Mouse (Mus musculus): ENCODE data around the gene Corin.

The Corin gene

DNA sequence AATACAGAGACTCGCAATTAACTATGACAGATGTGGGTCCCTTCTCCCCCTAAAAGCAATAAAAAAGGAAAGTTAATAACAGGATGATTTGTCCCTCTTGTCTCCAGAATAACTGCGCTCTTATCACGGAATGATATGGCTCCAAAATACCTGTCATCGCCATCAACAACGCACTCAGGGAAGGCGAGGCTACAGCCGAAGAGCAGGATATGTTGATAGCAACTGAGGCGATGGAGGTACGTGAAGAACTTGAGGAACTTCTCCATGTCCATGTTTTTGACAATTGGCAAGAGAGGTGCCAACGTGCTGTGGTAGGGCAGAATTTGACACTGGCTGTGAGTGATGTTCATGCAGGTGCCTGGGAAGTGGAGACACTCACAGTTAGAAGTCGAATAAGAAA is 69.2 kb downstream of the Corin start:
- DNase-seq: no peak

DNA sequence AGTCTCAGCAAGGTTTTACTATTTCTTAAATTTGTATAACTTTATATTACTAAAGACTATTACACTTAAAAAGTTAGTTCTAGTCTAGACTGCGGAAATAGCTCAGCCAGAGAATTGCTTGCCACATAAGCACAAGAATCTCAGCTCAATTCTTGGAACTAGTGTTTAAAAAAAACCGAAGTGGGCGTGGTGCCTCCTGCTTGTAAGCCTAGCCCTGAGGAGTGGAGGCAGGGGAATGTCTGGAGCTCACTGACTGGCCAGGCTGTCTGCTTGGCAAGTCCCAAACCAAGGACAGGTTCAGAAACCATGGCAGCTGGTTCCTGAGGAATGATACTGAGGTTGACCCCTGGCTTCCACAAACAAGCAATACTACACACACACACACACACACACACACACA is 72.4 kb downstream of the Corin start:
- DNase-seq: no peak

DNA sequence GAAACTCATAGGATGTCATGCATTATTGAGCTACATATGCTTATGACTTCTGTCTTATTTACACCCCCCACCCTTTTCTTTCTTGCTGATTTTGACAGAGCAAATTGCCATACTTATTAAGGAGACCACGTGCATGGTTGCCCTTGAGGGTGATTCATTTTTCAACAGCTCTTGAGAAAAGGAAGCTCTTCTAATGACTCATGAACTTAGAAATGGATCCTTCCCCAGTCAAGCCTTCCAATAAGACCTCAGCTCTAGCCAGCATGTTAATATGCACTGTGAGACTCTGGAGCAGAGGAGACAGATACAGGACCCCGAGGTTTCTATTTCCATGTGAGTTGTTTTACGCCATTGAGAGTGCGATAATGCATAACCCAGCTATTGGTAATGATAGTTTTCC is 76.7 kb downstream of the Corin start:
- no peak for DNase-seq

DNA sequence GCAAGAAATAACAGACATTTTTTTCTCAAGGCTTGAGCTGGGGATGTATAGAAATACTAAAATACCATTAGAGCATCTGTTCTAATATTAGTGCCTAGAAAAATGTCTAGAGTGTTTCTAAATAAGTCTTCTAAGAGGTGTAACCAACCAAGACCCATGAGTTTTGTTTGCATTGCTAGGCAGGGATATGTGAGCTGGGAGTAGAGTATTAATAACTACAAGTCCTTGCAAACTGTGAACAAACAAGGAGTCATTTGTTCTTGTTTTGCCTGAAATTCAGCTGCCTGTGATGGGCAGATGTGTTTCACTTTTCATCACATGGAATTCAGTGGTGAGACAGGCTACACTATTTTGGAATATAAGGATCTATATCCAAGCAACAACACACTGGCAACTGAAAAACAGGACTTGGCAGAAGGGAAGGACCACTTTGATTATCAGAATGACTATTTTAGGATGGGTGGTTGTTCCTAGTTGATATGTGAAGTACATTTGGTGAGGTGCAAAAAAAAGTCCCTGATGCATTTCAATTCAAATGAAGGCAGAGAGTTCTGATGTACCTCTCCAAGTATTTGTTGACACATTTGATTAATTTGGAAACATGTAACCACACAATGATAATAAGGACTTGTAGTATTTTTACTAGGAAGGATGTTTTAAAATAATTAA is 78.8 kb downstream of the Corin start:
- no peak for DNase-seq

DNA sequence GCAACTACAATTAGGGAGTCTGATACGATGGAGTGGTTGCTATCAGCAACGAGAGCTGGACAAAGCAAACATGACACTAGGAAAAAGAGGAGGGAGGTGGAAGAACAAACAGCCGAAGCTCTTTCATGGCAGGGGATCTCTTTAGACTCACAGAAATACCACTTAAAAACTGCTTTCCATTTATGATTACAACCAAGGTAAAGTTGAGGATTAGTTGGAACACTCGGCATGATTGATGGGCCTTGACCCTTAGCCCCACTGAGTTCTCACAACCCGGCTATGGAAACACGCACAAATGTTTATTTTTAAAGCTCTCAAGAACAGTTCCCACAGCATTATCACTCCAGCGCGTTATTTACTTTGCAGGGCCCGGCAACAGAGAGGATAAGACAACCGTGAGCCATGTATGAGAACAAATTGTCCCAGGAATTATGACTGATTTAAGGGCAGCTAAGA is 92.4 kb downstream of the Corin start:
- peak; percentile 6 for DNase-seq

DNA sequence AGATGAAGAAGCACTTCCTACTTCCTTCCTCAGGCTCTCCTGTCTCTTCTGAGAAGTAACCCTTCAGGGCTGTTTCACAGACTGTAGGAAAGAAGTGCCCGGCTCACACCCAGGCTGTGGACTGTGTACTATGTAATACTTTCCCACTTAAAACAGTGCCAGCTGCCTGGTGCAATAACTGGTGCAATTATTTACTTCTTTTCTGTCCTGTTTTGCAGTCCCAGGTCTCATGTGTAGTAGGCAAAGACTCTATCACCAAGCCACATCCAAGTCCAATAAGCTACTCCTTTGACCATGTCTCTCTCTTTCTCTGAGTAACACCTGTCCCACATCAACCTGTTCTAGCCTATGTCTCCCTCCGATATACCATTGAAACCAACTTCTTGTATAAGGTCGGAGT is 93.4 kb downstream of the Corin start:
- no peak for DNase-seq

DNA sequence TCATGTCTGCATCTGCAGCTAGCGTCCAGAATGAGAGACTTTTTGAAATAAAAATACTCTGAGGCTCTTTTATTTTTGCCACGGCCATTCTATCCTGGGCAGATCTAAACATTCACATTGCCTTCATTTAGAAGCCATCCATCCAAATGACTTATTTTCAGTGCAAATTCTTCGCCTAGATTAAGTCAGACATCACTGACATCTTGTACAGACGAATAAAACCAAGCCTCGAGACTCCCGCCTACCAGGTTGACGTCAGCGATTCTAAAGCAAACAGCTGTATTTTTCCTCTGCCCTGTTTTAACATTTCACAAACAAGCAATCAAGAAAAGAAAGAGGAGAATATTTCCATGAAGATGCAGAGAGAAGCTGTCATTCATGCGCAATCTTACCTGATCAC is 100.9 kb downstream of the Corin start:
- no peak for DNase-seq

DNA sequence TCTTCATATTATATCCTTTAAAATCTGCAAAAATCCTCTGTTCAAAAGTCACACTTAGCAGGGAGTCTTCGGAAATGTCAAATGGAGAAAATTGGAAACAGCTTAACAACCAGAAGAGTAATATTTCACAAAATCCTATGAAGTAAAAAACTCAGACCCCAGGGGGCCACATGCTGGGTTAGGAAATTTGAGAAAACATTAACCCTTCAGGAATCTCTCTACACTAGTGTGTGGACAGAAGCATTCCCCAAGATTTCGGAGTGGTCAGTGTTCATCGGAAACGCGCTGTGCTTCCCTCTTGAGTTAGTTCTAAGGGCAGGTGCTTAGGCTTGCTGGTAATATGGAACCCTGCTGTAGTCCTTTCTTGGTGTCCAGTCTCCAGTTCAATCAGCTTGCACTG is 101.4 kb downstream of the Corin start:
- no peak for DNase-seq

DNA sequence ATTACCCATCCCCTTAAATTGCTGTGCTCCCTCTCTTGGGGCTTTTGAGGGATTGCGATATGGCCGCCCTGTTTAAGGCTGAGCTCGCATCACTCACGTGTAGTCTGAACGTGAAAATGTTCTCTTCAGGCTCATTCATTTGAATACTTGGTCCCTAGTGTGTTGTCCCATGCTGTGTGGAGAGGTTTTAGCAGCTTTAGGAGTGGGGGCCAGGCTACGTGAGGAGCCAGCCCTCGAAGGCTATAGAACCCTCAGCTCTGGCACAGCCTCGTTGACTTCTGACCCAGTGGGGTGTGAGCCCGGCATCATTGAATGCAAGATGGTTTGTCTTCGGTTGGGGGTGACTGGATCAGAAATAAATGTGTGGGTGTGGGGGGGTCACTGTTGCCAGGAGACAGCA is 102.5 kb downstream of the Corin start:
- no peak for DNase-seq

DNA sequence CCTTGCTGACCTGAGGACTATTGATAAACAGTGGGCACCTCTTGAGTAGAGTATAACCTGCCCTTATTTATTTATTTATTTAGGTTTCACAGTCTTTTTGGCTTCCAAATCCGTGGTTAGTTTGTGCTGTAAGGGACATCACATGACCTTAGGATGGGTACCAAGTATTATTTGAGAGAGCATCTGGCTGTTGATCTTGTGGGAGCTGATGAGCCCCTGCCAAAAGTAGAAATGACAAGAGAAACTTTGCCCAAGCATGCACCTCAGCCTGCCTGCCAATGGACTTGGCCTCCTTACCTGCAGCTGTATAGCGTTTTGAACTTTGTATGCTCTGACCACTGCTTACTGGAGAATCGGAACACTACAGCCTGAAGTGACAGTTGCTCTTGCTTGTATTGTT is 103.0 kb downstream of the Corin start:
- no peak for DNase-seq

DNA sequence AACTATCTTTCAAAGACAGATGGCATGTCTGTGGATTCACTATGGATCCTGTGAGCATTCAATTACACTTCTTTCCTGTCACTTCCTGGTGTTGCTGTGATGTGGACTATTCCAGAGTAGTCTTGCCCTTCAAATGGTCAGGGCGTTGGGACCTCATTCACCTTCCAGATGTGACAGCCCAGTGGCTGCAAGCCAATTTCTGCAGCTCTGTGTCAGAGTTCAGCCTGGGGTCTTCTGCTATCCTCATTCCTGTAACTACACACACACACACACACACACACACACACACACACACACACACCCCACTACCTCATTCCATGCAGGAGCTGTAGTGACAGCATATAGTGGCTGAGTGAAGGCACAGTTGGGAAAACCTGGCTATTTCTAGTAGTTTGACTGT is 122.1 kb downstream of the Corin start:
- DNase-seq: no peak

DNA sequence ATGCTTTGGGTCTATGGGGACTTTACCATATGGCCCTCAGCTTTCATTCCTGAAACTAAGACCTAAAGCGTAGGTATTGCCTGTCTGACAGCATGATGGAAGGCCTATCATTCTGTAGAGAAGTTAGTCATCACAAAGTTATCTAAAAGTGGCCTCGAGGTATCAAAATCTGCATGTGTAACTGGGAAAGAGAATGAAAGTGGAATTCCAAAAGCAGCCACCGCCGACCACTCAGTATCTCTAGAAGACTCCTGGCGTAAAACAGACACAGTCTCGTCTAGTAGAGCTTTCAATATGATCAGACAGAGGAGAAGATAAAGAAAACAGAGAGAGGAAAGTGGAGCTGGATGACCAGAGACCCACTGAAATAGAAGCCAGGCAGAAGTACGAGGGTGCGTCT is 123.7 kb downstream of the Corin start:
- DNase-seq: no peak

DNA sequence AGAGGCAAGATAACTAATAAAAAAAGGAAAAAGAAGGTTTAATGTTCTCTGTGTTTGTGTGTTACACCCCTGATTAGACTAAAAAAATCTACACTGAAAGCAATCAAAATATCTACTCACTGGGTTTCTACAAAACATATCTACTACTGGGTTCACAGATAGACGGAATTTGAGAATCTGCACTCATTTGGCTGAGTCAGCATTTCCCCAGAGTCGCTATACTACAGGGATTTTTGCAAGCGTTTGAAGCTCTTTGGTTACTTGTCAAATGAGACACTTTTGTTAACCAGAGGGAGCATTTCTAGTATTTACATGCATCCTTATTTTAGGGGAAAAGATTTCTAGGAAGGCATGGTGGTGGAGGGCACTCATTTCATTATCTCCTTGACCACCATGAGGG is 136.3 kb downstream of the Corin start:
- no peak for DNase-seq

DNA sequence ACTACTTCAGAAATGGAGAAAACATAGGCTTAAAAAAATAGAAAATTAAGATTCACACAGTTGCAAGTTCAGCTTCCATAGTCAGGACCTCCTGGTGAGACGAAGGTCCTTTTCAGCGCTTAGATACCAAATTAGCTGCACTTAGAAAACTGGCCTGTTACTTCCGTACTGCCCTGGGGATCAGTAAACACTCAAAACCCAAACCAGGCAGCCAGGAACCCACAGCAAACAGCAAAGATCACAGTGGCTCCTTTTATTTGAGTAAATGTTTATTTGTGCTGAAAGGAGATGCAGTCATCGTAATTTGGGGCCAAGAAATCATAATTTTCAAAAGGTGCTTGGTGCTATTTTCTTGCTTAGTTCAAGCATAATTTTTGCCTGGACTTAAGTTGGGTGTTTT is 138.5 kb downstream of the Corin start:
- no peak for DNase-seq

DNA sequence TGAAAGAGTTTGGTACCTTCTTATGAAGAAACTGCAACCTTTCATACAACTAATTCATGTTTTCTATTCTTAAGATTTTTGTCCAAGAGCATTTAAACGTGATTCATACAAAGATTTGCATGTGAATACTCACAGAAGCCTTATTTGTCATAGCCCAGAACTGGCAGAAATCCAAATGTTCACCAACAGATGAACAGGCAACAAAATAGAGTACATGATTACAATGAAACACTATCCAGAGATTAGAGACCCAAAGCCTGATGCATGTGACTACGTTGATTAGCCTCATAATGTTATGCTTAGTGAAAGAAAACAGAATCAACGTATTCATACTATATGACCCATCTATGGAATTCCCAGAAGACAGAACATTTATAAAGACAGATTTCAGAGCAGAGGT is 140.4 kb downstream of the Corin start:
- DNase-seq: no peak

DNA sequence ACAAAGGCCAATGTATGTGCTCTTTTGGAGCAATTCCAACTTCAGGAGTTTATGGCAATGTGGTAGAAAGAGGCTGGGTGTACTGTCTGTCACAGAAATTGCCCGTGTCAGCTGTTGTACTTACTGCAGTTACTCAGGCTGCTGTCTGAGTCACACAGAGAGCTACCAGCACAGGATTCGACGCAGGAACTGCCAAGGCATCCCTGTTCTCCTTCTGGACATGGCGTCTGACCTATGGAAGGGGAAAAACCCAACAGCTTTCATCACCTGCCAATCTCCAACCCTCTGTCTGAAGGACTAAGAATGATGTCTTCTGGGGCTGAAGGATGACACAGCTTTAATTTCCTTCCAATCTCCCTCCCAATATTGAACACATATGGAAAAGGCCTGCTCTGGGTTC is 150.5 kb downstream of the Corin start:
- no peak for DNase-seq

DNA sequence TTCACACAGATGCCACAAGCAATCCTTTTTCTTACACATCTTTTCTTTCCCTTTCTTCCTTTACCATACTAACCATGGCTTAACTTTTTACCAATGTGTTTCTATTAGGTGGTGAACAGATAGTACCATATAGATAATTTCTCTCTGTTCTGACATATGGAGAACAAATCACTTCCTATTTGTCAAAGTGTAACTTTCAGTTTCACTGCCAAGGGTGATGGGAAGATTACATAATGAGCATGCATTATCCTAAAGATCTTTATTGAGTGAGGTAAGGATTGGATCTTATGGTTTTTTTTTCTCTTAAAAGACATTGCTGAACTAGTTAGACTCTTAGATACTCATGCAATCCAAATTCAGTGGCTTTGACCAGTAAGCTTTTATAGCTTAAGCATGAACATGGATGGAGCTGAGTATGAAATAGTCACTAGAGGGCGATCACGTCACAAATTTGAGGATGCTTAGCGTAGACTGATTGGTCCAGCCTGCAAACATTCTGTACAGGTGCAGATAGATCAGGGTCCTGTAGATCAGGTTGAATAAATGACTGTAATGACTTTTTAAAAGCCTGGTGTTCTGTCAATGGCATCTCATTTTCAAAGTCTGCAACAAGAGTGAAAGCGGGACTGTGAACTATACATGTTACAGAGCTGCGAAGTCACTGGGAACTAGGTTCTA is 154.1 kb downstream of the Corin start:
- DNase-seq: peak; percentile 53

DNA sequence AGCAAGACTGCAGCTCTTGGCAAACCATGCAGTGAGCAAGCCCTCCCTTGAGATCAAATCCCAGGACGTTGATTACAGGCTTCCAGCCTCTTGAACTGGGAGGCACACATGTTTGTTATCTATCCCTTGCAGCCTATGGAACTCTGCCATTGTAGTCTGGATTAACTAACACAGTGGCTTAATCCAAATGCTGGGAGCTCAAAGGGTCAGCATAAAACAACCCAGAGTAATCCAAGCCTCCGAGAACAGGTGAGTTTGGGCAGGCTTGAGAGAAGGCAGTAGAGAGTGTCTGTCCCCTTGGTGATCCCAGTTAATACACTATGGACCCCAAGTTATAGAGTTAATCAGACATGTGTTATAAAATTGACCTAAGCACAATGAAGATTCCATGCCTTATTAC is 155.7 kb downstream of the Corin start:
- DNase-seq: no peak

DNA sequence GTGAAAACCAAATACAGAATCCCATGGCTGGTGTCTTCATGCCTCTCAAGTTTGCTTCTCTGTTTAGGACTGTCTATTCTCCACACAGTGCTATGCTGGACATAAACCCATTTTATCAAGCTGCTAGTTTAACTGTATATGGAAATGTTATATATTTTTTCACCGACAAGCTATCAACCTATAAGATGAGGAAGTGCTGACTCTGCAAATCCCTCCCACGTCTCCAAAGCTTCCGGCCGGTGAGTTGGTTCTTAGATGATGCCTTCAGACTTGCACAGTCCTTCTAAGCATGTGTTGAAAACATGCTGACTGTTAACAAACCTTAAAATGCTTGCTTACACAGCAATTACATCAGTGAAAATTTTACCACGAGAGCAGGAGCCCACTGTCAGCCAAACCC is 168.4 kb downstream of the Corin start:
- DNase-seq: no peak

DNA sequence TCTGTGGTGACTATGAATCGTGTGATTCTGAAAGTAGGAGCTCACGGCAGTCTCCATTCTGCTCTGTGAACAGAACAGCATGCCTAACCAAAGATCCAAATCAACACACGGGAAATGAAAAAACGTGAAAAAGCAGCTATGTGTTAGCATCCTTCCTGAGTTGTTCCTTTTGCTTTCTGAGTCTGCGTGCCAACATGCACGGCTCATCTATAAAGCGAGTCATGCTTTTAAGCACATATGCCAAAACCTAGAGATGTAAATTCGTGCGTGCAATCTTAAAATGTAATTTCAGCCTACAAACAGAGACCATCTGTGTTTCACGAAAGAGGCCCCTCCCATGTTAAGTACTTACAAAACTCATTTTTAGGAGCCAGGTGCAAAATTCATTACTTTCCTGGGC is 171.4 kb downstream of the Corin start:
- DNase-seq: no peak

DNA sequence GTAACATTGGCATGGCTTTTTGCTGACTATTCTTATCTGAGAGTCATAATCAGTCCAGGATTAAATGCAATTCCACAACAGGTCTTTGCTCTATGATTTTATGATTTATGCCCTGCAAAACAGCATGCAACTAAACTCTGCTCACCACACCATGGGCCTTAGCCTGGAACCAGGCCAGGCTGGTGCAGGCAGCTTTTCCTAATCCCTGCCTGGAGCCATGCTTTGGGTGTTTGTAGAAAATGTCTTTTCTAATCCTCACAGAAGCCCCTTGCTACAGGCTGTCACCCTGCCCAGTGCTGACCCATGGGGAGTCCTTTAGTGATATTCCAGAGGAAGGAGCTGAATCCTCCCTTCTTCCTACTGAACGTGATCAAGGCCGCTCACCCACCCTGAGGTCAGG is 173.1 kb downstream of the Corin start:
- no peak for DNase-seq

DNA sequence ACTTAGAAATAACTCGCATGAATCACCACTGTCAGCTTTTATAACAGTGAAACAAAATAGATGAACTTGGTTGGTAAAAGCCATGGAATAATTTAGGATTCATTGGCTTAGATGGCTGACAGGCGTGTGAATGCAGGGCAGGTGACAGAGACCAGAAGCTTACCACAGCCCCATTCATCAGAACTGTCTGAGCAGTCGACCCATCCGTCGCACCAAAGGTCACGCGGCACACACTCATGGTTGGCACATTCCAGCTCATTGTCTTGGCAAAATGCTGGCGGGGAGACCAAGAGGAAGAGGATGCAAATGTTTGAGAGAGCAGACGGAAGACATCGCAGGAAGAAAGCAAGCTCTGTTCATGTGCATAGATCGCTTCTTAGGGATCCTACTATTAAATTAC is 173.6 kb downstream of the Corin start:
- DNase-seq: peak; percentile 5

DNA sequence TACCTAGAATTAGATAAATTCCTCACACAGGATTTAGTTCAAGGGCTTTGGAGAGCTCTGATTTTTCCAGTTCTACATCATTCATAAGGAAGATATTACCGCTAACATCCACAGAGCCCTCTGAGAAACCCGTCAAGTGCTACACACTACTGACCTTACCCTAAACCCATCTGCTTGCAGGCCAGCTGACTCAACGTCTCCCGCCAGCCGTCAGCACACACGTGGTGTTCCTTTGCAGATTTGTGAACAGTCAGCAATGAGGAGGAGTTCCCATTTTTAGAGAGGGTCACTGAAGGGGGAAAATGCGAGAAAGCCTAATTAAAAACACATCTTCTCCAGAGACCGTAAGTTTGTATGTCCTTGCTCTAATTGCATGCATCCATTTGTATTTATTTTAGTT is 174.8 kb downstream of the Corin start:
- DNase-seq: no peak

DNA sequence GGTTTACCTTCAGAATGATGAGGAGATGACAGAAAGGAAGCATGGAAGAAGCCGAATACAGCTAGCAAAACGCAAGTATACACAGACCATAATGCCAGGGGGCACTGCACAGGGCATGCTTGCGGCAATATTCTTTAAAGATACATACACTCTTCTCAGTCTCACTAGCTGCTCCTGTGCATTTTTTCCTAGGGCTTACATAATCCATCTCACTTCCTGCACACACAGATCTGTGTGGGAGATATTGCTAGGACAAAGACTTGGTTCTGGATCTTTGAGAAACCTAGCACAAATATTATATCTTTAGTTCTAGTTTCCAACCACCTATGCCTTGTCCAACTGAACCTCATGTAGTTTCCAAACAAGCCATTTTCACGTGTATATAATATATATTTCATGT is 189.0 kb downstream of the Corin start:
- no peak for DNase-seq

All from kidney, postnatal 14 days (tissue).